Mouse (Mus musculus) mouse embryonic stem cell (cell line): ENCODE results near the gene Armc3.

ENCODE experiments used
- in situ Hi-C, 2 experiments: fragments of 300-500 bp; cut with MboI; formaldehyde crosslinking; loops; 1 replicate in 1 of 2; 3 replicates in 1 of 2; pipeline ENCODE4 v1.14.3; 2019 to 2020; ENCODE audit warnings: low sequenced_read_pairs in 2 of 2, low pct_unique_long_range_greater_than_20kb in 1 of 2, mixed read lengths in 1 of 2; ENCODE audit not compliant: unreplicated experiment in 1 of 2

The Armc3 gene

GRCm38 (mm10) chr2:19198452-19199365, at the start of gene Armc3:
Gene Armc3, plus strand, starts transcription at chr2:19199302.
- in situ Hi-C loops, result no loop called here

GRCm38 (mm10) chr2:19152687-19153086, 46.4 kb upstream of the Armc3 start:
- in situ Hi-C loops, result no loop called here

- in situ Hi-C loops, result no loop called here
These were observed 42.9 kb upstream of the Armc3 start for GRCm38 (mm10) chr2:19156176-19156575.

GRCm38 (mm10) chr2:19159539-19159938, 39.6 kb upstream of the Armc3 start:
- in situ Hi-C loops, result no loop called here

- in situ Hi-C loops, result no loop called here
These were observed 38.6 kb upstream of the Armc3 start for GRCm38 (mm10) chr2:19160368-19161114.

GRCm38 (mm10) chr2:19164234-19164633, 34.9 kb upstream of the Armc3 start:
- in situ Hi-C loops, result no loop called here

- in situ Hi-C loops, result no loop called here
These were observed 22.3 kb upstream of the Armc3 start for GRCm38 (mm10) chr2:19176827-19177236.

- in situ Hi-C loops, result no loop called here
These were observed 308 bp downstream of the Armc3 start for GRCm38 (mm10) chr2:19199366-19199853.

- in situ Hi-C loops, result no loop called here
These were observed 1.0 kb downstream of the Armc3 start for GRCm38 (mm10) chr2:19200112-19200511.

GRCm38 (mm10) chr2:19201682-19202081, 2.6 kb downstream of the Armc3 start:
- in situ Hi-C loops, result no loop called here

GRCm38 (mm10) chr2:19234305-19234704, 35.2 kb downstream of the Armc3 start:
- in situ Hi-C loops, result no loop called here

- in situ Hi-C loops, result no loop called here
These were observed 36.1 kb downstream of the Armc3 start for GRCm38 (mm10) chr2:19235193-19235592.

GRCm38 (mm10) chr2:19235614-19236013, 36.5 kb downstream of the Armc3 start:
- in situ Hi-C loops, result no loop called here

GRCm38 (mm10) chr2:19238771-19239170, 39.7 kb downstream of the Armc3 start:
- in situ Hi-C loops, result no loop called here

- in situ Hi-C loops, result loop anchor here in 1 of 2 experiments (10.0 kb wide), 1 partner anchor 95 kb away; no protein-coding TSS in a partner anchor
These were observed 50.5 kb downstream of the Armc3 start for GRCm38 (mm10) chr2:19249611-19250010.

GRCm38 (mm10) chr2:19255037-19255436, 55.9 kb downstream of the Armc3 start:
- in situ Hi-C loops, result no loop called here

GRCm38 (mm10) chr2:19257255-19257654, 58.2 kb downstream of the Armc3 start:
- in situ Hi-C loops, result no loop called here

- in situ Hi-C loops, result no loop called here
These were observed 61.3 kb downstream of the Armc3 start for GRCm38 (mm10) chr2:19260399-19260798.

GRCm38 (mm10) chr2:19263375-19263774, 64.3 kb downstream of the Armc3 start:
- in situ Hi-C loops, result no loop called here
